Mouse (Mus musculus): ENCODE measurements around the gene Tm4sf4.

The Tm4sf4 gene

DNA sequence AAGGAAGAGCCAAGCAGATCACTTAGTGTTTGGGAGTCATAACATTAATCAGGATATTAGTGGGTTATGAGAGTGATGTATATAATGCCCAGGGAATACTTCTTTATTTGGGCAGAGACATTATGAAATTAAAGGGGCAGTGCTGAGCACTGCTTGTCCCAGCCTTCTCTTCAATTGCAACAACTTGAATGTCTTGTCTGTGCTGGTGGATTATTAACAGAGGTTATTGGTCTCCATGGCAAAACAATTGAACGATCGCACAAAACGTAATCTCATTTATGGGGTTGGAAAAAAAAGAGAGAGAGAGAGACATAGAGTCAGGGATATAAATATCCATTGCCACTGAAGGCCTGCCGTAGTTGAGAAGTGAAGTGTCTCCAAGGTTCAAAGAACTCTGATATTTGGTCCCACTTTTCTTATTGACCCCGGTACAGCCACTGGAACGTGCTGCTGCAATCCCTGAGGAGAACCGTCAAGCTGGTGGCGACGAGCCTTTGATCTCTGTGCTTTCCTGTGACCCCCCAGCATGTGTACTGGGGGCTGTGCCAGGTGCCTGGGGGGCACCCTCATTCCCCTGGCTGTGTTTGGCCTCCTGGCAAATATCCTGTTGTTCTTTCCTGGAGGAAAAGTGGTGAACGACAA is at the start of gene Tm4sf4:
Gene Tm4sf4 (plus strand): TSS at position 226 of the 642 bp plus-strand sequence.
- in situ Hi-C loops (cut with MboI; ENCODE audit: low pct_unique_long_range_greater_than_20kb in 1 of 2, low sequenced_read_pairs in 2 of 2, unreplicated experiment in 1 of 2) = loop anchor here (10.0 to 25.0 kb wide), 2 partner anchors 160 to 163 kb away; no protein-coding TSS in a partner anchor

DNA sequence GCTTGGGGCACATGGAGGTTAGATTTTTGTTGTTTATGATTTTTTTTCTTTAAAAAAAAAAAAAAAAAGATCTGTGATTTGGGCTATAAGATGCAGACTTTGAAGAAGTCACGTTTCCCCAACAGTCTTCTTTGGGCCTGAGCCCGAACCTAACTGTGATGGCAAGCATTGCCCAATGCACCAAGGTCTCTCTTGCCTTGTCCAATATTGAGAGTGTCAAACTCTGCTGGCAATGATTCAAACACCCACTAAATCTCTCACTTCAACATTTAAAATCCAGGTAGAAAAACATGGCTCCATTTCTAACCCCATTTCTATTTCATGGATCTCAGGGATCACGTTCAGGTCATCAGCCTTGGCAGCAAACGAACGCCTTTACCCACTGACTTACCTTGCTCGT is 38.7 kb upstream of the Tm4sf4 start:
- in situ Hi-C loops (cut with MboI; ENCODE audit: low pct_unique_long_range_greater_than_20kb in 1 of 2, low sequenced_read_pairs in 2 of 2, unreplicated experiment in 1 of 2) = no loop called here

DNA sequence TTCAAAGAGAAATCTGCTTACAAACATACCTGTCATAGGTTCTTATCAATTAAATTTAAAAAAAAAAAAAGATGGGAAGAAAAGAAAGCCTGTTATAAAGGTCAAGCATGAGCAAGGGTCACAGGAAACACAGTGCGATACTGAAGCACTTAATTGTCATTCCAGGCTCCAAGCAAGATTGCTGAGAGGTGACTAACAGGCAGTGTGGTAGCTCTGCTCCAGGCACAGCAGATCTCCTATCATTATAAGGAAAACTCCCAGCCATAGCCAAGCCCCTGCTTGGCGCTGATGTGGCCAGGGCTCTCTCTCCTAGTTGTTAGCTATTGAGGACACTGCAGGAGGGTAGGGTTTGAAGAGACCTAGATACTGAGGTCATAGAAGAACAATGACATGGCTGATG is 38.2 kb upstream of the Tm4sf4 start:
- in situ Hi-C loops (cut with MboI; ENCODE audit: low pct_unique_long_range_greater_than_20kb in 1 of 2, low sequenced_read_pairs in 2 of 2, unreplicated experiment in 1 of 2) = no loop called here

DNA sequence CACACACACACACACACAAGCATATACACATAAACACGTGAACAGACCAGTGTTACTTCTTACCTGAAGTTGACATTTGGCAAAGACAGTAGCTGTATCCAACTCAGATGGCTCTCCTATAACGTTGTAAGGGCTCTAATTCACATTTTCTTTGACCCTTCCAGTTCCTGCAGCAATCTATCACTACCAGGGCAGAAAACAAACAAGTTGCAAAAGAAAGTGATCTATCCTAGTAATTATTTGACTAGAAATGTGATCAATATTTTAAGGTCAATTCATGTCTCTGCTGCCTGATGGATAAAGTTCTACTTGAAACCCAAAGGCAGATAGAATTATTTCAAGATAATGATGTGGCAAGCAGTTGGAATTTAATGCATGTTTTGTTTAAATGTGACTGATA is 37.5 kb upstream of the Tm4sf4 start:
- in situ Hi-C loops (cut with MboI; ENCODE audit: low pct_unique_long_range_greater_than_20kb in 1 of 2, low sequenced_read_pairs in 2 of 2, unreplicated experiment in 1 of 2) = no loop called here

DNA sequence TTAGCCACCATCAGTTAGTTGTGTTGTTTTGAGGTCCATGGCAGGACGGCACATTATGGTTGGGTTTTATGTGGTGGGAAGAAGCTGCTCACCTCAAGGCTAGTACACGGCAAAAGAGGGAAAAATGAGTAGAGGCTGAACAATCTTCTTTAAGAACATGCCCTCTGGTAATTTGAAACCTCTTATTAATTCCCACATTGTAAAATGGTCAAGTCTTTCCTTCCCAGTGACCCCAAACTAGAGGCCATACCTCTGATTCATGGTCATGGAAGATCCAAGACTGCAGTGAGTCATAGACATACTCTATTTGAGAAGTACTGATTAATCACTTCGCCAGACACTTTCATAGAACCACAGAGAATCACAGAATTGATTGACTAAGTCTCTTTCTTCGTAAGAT is 13.6 kb upstream of the Tm4sf4 start:
- in situ Hi-C loops (cut with MboI; ENCODE audit: low pct_unique_long_range_greater_than_20kb in 1 of 2, low sequenced_read_pairs in 2 of 2, unreplicated experiment in 1 of 2) = no loop called here

DNA sequence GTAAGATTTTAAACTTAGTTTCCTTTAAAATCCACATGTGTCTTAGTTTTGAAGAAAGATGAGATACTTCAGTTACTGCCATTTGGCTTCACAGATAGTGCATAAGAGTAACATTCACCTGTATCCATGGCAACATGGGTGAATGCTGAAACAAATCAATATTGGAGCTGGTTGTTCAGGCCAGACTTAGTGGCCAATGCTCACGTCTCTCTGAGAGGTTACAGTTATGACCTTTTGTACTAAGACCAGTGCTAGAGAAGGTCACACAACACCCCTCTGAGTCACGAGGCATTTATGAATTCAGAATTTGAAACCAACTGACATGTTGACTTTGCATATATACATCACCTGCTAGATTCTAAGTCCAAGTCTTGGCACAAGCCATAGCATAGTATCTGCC is 4.9 kb upstream of the Tm4sf4 start:
- in situ Hi-C loops (cut with MboI; ENCODE audit: low pct_unique_long_range_greater_than_20kb in 1 of 2, low sequenced_read_pairs in 2 of 2, unreplicated experiment in 1 of 2) = loop anchor here in 1 of 2 experiments (10.0 kb wide), 1 partner anchor 155 kb away; no protein-coding TSS in a partner anchor

DNA sequence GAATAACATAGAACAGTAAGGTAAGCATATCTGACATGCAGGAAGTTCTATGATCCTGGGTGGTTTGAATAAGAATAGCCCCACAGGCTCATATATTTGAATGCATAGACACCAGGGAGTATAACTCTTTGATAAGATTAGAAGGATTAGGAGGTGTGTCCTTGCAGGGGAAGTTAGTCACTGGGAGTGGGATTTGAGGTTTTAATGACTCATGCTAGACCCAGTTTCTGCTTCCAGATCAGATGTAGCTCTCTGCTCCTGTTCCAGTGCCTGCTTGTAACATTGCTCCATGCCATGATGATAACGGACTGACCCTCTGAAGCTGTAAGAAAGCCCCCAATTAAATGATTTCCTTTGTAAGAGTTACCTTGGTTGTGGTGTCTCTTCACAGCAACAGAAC is 4.5 kb upstream of the Tm4sf4 start:
- in situ Hi-C loops (cut with MboI; ENCODE audit: low pct_unique_long_range_greater_than_20kb in 1 of 2, low sequenced_read_pairs in 2 of 2, unreplicated experiment in 1 of 2) = loop anchor here in 1 of 2 experiments (10.0 kb wide), 1 partner anchor 156 kb away; no protein-coding TSS in a partner anchor

DNA sequence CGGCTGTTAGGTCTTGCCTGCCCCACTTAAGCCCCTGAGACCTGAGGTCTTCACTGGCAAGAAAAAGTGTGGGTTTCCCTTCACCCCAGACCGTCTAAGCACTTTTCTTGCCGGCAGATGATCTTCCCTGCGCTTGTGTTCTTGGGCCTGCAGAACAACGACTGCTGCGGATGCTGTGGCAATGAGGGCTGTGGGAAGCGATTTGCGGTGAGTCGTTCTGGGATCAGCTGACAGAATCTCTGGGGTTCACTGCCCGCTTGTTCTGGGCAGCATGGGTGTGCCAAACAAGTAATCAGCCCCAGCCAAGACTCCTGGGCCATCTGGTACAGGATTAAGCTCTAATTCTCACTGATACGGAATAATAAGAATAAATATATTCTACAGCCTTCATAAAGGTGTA is 1.2 kb downstream of the Tm4sf4 start:
- in situ Hi-C loops (cut with MboI; ENCODE audit: low pct_unique_long_range_greater_than_20kb in 1 of 2, low sequenced_read_pairs in 2 of 2, unreplicated experiment in 1 of 2) = loop anchor here (10.0 to 25.0 kb wide), 2 partner anchors 162 to 164 kb away; no protein-coding TSS in a partner anchor

DNA sequence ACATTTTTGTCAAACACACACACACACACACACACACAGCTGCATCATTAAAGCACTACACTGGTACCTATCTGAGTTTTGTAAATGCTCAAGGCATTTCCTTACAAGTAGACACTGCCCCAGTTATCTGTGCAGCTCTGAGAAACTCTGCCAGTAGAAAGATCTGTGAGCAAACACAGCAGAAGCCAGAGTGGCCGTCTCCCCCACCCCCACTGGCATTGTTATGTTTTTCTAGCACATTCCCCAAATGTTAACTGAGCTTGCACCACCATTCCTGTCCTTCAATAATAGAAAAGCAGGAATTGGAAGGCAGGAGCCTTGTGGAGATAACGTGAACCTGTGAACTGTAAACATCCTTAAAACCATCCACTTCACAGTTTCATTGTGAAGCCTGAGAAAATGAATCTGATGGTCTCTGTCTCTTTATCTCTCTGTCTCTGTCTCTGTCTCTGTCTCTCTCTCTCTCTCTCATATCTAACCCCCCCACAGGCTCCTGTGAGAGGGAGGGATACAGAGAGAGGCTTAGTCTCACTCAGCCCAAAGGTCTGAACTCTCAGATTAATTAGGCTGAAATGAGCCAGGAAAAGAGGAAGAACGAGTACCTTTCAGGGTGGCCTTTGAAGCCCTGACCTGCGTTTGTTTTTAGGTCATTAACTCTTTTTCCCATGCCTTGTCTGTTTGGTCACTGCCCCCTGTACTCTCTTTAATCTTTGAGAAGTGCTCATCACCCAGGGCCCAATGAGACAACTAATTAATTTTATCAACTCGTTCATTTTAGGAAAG is 3.8 kb downstream of the Tm4sf4 start:
- in situ Hi-C loops (cut with MboI; ENCODE audit: low pct_unique_long_range_greater_than_20kb in 1 of 2, low sequenced_read_pairs in 2 of 2, unreplicated experiment in 1 of 2) = loop anchor here (10.0 to 25.0 kb wide), 2 partner anchors 164 to 167 kb away; no protein-coding TSS in a partner anchor

DNA sequence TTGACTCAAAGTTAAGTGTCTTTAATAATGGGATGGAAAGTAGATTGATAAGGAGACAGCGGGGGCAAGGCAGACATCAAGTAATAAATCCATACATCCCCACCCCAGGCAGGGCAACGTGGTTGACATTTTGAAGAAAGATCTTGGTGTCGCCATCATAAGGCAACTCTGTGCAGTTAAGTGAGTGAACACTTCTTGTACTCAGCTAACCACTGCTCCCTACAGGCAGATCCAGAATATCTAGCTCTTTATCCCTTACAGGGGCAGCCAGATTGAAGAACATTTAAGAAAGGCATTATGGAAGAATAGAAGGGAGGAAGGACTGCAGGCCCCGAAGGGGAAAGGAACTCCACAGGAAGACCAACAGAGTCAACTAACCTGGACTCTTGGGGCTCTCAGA is 4.4 kb downstream of the Tm4sf4 start:
- in situ Hi-C loops (cut with MboI; ENCODE audit: low pct_unique_long_range_greater_than_20kb in 1 of 2, low sequenced_read_pairs in 2 of 2, unreplicated experiment in 1 of 2) = loop anchor here (10.0 to 25.0 kb wide), 2 partner anchors 165 to 167 kb away; no protein-coding TSS in a partner anchor

DNA sequence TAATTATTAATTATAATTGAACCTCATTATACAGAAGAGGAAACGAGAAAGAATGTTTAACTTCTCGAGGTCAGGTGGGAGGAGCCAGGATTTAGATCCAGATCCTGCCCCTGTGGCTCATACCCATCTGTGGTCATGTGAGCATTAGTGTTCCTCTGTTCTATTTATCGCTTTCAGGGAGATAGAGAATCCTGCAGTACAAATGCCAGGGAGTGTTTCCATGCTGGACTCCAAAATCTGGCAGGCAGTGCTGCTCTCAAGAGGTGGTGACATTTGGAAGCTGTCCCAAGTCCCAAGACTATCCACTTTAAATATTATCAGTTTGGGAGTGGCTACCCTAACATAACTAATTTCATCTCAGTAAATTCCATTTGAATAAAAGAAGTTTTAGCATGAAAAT is 6.6 kb downstream of the Tm4sf4 start:
- in situ Hi-C loops (cut with MboI; ENCODE audit: low pct_unique_long_range_greater_than_20kb in 1 of 2, low sequenced_read_pairs in 2 of 2, unreplicated experiment in 1 of 2) = loop anchor here in 1 of 2 experiments (25.0 kb wide), 1 partner anchor 169 kb away; no protein-coding TSS in a partner anchor

DNA sequence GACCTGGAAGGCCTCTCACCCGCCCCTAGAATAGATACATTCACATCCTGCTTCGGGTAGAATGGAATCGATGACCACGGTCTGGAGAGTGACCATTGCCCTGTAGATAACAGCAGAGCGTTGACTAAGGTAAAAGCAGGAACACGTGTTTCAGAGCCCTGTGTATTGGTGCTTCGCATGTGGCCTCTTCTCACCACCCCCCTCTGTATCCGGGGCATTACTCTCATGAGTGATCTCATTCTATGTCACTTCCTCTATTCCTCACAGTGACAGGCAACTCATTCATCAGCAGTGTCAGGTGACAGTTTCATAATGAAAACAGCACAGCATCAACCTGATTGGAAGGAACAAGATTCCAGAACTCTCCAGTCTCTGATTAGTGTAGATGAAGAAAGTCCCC is 10.2 kb downstream of the Tm4sf4 start:
- in situ Hi-C loops (cut with MboI; ENCODE audit: low pct_unique_long_range_greater_than_20kb in 1 of 2, low sequenced_read_pairs in 2 of 2, unreplicated experiment in 1 of 2) = loop anchor here in 1 of 2 experiments (25.0 kb wide), 1 partner anchor 173 kb away; no protein-coding TSS in a partner anchor

DNA sequence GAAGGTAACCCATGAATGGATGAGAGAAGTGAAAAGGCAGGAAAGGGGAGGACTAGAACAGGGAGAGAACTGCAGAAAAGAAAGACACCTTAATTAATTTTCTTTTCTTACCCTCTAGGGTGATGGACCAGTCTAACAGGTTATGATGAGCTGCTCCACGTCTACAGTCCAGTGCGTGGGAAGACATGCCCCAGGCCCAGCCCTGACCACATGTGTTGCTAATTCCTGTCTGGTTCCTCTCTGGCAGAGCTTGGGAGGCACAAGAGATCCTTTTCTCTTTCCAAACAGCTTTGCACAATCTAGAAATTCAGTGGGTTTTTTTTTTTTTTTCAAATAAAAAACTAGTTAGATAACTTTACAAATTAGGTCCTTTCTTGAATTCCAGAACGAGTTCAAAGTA is 15.8 kb downstream of the Tm4sf4 start:
- in situ Hi-C loops (cut with MboI; ENCODE audit: low pct_unique_long_range_greater_than_20kb in 1 of 2, low sequenced_read_pairs in 2 of 2, unreplicated experiment in 1 of 2) = loop anchor here in 1 of 2 experiments (25.0 kb wide), 1 partner anchor 179 kb away; no protein-coding TSS in a partner anchor

DNA sequence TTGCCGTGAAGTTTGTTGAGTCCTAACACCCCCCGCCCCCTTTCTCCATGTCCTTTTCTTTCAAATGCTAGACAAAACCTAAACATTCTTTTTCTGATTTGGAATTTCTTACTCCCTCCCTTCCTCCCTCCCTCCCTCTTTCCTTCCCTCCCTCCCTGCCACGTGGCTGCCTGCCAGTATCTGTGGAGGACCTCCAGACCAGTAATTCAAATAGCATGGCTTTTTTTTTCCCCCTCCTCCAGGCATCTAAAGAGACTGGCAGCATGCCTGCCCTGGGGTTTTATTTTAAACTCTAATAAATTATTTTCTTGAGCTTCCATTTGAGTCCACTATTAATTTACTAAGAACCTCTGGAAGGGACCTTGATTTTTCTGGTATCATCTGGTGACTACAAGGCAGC is 20.6 kb downstream of the Tm4sf4 start:
- in situ Hi-C loops (cut with MboI; ENCODE audit: low pct_unique_long_range_greater_than_20kb in 1 of 2, low sequenced_read_pairs in 2 of 2, unreplicated experiment in 1 of 2) = loop anchor here in 1 of 2 experiments (25.0 kb wide), 1 partner anchor 183 kb away; no protein-coding TSS in a partner anchor

DNA sequence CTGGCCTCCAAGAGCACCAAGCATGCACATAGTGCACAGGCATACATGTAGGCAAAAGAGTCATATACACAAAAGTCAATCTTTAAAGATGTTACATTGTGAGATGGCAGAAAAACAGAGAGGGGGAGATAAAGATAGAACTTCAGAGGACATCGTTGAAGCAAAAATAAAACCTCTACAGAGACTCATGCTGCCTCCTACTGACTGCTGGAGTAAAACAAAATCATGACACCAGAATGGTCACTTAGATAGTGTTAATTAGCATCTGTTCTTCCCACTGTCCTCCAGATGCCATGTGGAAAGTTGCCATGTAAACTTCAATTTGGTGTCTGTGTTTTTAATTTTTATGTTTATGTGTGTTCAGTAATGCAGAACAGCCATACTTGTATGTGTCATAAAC is 22.8 kb downstream of the Tm4sf4 start:
- in situ Hi-C loops (cut with MboI; ENCODE audit: low pct_unique_long_range_greater_than_20kb in 1 of 2, low sequenced_read_pairs in 2 of 2, unreplicated experiment in 1 of 2) = loop anchor here in 1 of 2 experiments (25.0 kb wide), 1 partner anchor 186 kb away; no protein-coding TSS in a partner anchor

DNA sequence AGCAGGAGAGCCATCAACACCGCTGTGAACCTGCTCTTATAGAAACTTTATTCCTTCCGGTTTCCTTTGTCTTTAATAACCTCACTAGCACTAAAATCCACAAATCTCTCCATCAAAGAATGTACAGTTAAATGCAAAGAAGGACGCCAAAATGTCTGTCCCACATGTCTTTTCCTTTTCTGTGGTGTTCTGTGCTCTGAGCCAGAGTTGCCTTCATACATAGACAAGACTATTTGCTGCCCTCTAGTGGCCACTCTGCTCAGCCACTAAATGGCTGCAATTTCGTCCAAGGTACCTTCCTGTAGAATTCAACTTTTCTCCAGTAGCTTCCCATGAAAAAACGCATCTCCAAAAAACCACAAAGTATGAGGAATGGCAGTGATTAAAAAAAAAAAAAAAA is 23.3 kb downstream of the Tm4sf4 start:
- in situ Hi-C loops (cut with MboI; ENCODE audit: low pct_unique_long_range_greater_than_20kb in 1 of 2, low sequenced_read_pairs in 2 of 2, unreplicated experiment in 1 of 2) = loop anchor here in 1 of 2 experiments (25.0 kb wide), 1 partner anchor 186 kb away; no protein-coding TSS in a partner anchor

DNA sequence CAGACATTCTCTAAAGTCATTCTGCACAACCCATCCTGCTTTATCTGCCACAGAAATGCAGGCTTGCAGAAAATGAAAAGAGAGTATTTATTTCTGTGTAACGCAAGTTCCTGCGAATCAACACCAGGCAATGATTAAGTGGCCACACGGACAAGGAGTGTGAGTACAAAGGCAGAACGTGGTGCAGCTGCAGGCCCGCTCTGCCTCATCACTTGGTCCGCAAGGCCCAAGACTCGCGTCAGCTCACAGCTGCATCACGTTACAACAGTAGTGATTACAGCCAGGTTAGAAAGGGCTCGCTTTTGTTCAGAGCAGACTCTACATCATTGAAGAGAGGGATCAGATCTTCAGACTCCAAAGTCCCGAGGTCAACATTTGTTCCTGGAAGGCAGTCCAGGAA is 33.5 kb downstream of the Tm4sf4 start:
- in situ Hi-C loops (cut with MboI; ENCODE audit: low pct_unique_long_range_greater_than_20kb in 1 of 2, low sequenced_read_pairs in 2 of 2, unreplicated experiment in 1 of 2) = loop anchor here in 1 of 2 experiments (25.0 kb wide), 1 partner anchor 379 kb away; the partner anchor contains the start of gene Pfn2

DNA sequence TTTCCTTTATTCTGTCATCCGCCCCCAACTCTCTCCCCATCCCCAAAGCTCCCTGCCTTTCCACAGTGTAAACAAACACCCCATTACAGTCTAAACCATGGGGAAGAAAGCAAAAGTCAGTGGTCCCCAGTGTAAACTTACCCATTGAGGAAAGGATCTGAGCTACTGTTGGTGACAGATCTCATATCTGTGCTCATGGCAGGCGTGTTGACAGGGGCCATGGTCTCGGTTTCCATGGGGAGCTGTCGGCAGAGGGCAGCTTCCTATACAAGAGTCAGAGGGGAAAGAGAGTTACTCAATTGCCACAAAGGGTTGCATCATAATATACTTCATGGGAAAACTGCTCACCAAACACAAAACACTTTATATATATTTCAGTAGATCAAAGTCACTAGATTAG is 38.2 kb downstream of the Tm4sf4 start:
- in situ Hi-C loops (cut with MboI; ENCODE audit: low pct_unique_long_range_greater_than_20kb in 1 of 2, low sequenced_read_pairs in 2 of 2, unreplicated experiment in 1 of 2) = loop anchor here in 1 of 2 experiments (10.0 to 25.0 kb wide), 2 partner anchors 161 to 374 kb away; partner anchors contain the start of gene Pfn2

DNA sequence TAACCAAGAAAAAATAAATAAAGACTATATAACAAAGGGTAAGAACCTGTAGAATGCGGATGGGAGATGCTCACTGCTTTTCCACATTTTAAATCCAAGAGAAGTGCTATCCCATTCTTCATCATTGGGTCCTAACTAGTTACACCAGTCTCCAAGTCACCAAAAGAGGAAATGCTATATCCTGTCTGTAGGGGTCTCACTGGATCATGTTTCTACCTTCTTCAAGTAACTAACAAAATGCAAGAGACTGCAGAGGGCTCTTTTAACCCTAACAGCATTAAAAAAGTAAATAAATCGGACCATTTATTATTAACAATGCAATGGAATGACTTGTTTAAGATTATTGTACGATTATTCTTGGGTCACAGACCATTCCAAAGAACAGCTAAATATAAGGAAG is 41.2 kb downstream of the Tm4sf4 start:
- in situ Hi-C loops (cut with MboI; ENCODE audit: low pct_unique_long_range_greater_than_20kb in 1 of 2, low sequenced_read_pairs in 2 of 2, unreplicated experiment in 1 of 2) = loop anchor here (5.0 to 25.0 kb wide), 3 partner anchors 159 to 371 kb away; partner anchors contain the start of gene Pfn2 (in 1 of the 2)

Data from mouse embryonic stem cell (cell line).